Mouse (Mus musculus) midbrain, embryonic 10.5 days (tissue): ENCODE data around the gene Sprr2k. TPM values are rescaled to one million over a fixed set of nuclear protein-coding genes. Genes with fewer than 3 reads are reported as not detected.

Source experiments
- polyA plus RNA-seq: library from polyadenylated mRNA; unstranded; fragments of >200 nt; fragmentation: Nextera tagmentation; extraction: Ambion mirVana; gene quantifications from 2 replicates; pipeline ENCODE4 v1.2.1, GENCODE M21; 2016

Gene Sprr2k
- polyA plus RNA-seq, 1 experiment from 2014 or later = not detected

Other genes starting within 250 kb of the Sprr2k start
- not detected in 2 replicates for gene Sprr2a1, start 216.8 kb upstream of the Sprr2k start, polyA plus RNA-seq
- not detected in 2 replicates for gene Sprr2a2, start 216.7 kb upstream of the Sprr2k start, polyA plus RNA-seq
- gene Sprr2a3, start 147.2 kb upstream of the Sprr2k start, polyA plus RNA-seq = not detected in 2 replicates
- not detected in 2 replicates for gene Sprr2b, start 116.0 kb upstream of the Sprr2k start, polyA plus RNA-seq
- gene Sprr2d, start 93.4 kb upstream of the Sprr2k start, polyA plus RNA-seq = not detected in 2 replicates
- gene Sprr2e, start 80.4 kb upstream of the Sprr2k start, polyA plus RNA-seq = not detected in 2 replicates
- not detected in 2 replicates for gene Sprr2f, start 67.4 kb upstream of the Sprr2k start, polyA plus RNA-seq
- gene Sprr2h, start 46.9 kb upstream of the Sprr2k start, polyA plus RNA-seq = not detected in 2 replicates
- not detected in 2 replicates for gene Sprr2i, start 24.6 kb upstream of the Sprr2k start, polyA plus RNA-seq
- not detected in 2 replicates for gene Sprr2j-ps, start 14.5 kb upstream of the Sprr2k start, polyA plus RNA-seq
- gene Gm9774, start 3.2 kb upstream of the Sprr2k start, polyA plus RNA-seq = 9.1 and 11.4 TPM in 2 replicates
- gene Sprr1b, start 6.2 kb downstream of the Sprr2k start, polyA plus RNA-seq = not detected in 2 replicates
- gene Sprr3, start 26.1 kb downstream of the Sprr2k start, polyA plus RNA-seq = not detected in 2 replicates
- not detected in 2 replicates for gene Sprr1a, start 53.3 kb downstream of the Sprr2k start, polyA plus RNA-seq
- not detected in 2 replicates for gene Sprr4, start 67.9 kb downstream of the Sprr2k start, polyA plus RNA-seq
- not detected in 2 replicates for gene 2310046K23Rik, start 101.9 kb downstream of the Sprr2k start, polyA plus RNA-seq
- 0.11 TPM in 1 of 2 replicates, not detected in the other for gene Ivl, start 141.2 kb downstream of the Sprr2k start, polyA plus RNA-seq
- gene Smcp, start 156.4 kb downstream of the Sprr2k start, polyA plus RNA-seq = not detected in 2 replicates
- gene 2210017I01Rik, start 174.9 kb downstream of the Sprr2k start, polyA plus RNA-seq = not detected in 2 replicates
- not detected in 2 replicates for gene Lce6a, start 189.1 kb downstream of the Sprr2k start, polyA plus RNA-seq
- not detected in 2 replicates for gene Lce1a1, start 215.7 kb downstream of the Sprr2k start, polyA plus RNA-seq
- not detected in 2 replicates for gene Lce1b, start 224.3 kb downstream of the Sprr2k start, polyA plus RNA-seq
- gene Lce1a2, start 237.7 kb downstream of the Sprr2k start, polyA plus RNA-seq = not detected in 2 replicates
- gene Lce1c, start 246.7 kb downstream of the Sprr2k start, polyA plus RNA-seq = not detected in 2 replicates